Mouse (Mus musculus) limb, embryonic 14.5 days (tissue): Measurements from ENCODE around the gene Prdx2. TPM values are rescaled to one million over a fixed set of nuclear protein-coding genes. Genes with fewer than 3 reads are reported as not detected.

ENCODE experiments used
- ATAC-seq: fragments of 200-750 bp; cut with Nextera tagmentation; 2 replicates; pipeline ENCODE4 v1.8.0; 2017; ENCODE audit warnings: low read depth, moderate number of reproducible peaks, moderate TSS enrichment; ENCODE audit not compliant: low FRiP score
- DNase-seq: peaks from one replicate; pipeline ENCODE4 v3.0.0-alpha.2; 2015; ENCODE audit warnings: low spot score
- H3K27ac ChIP-seq: fragments of 300-500 bp; sonication (generic); replicated peaks from 2 replicates; pipeline ENCODE4 v1.5.1; 2014; ENCODE audit warnings: low read depth, mild to moderate bottlenecking, low read length, moderate library complexity, mixed read lengths
- H3K27me3 ChIP-seq: fragments of 300-500 bp; sonication (generic); 2 replicates; pipeline ENCODE4 v1.6.1; 2014; ENCODE audit warnings: low read length, mixed read lengths; ENCODE audit not compliant: control insufficient read depth, insufficient read depth
- H3K36me3 ChIP-seq: fragments of 300-500 bp; sonication (generic); 2 replicates; pipeline ENCODE4 v1.6.1; 2014; ENCODE audit warnings: mild to moderate bottlenecking, low read length, moderate library complexity, mixed read lengths; ENCODE audit not compliant: control insufficient read depth, insufficient read depth
- H3K4me1 ChIP-seq: fragments of 300-500 bp; sonication (generic); 2 replicates; pipeline ENCODE4 v1.6.1; 2014; ENCODE audit warnings: antibody characterized with exemption, low read length, mixed read lengths; ENCODE audit not compliant: control insufficient read depth, insufficient read depth
- H3K4me2 ChIP-seq: fragments of 300-500 bp; sonication (generic); replicated peaks from 2 replicates; pipeline ENCODE4 v1.6.1; 2014; ENCODE audit warnings: low read depth, mild to moderate bottlenecking, low read length, moderate library complexity; ENCODE audit not compliant: severe bottlenecking
- H3K4me3 ChIP-seq: fragments of 300-500 bp; sonication (generic); replicated peaks from 2 replicates; pipeline ENCODE4 v1.5.1; 2014; ENCODE audit warnings: low read length
- H3K9ac ChIP-seq: fragments of 300-500 bp; sonication (generic); 2 replicates; pipeline ENCODE4 v1.6.1; 2014; ENCODE audit warnings: mild to moderate bottlenecking, low read depth, low read length, moderate library complexity; ENCODE audit not compliant: severe bottlenecking
- H3K9me3 ChIP-seq: fragments of 300-500 bp; sonication (generic); 2 replicates; pipeline ENCODE4 v1.6.1; 2016; ENCODE audit warnings: low read length; ENCODE audit not compliant: control insufficient read depth
- POLR2A ChIP-seq: fragments of 200-500 bp; IDR thresholded peaks from 2 replicates; pipeline ENCODE4 v1.8.0; 2012; ENCODE audit warnings: inconsistent platforms, mild to moderate bottlenecking, moderate library complexity, borderline replicate concordance; ENCODE audit not compliant: insufficient read depth, insufficient read length; ENCODE audit errors: extremely low read depth
- WGBS: fragments of 180-500 bp; shearing (Covaris S2); extraction: QIAGEN DNeasy Blood & Tissue Kit; methylation state at CpG from one replicate; pipeline ENCODE4 v1.1.7; 2014; 5-methylcytosine and 5-hydroxymethylcytosine counted together
- polyA plus RNA-seq, 2 experiments: library from polyadenylated mRNA; depleted of rRNA in 1 of 2; stranded (reverse) in 1 of 2; unstranded in 1 of 2; fragments of >200 nt; fragmentation: Nextera tagmentation in 1 of 2; extraction: Ambion mirVana in 1 of 2; gene quantifications; 2 replicates each; pipeline versions ENCODE4 v1.2.1 to v1.2.3; 2012 to 2014

Prdx2 gene
- polyA plus RNA-seq, 2 experiments, result 405 to 839 TPM

GRCm38 (mm10) chr8:84945633-84946527 lies 23.5 kb upstream of the Prdx2 start:
- Histone ChIP-seq H3K4me2 (peak overlapping the region; percentile 69), H3K36me3 (no peaks in the 10 kb centered on the region), H3K4me1 (peaks cover 6% of the 10 kb centered on the region; the same call in 1 of the 2 replicates), H3K27ac (no peak overlapping the region), H3K27me3 (peaks cover 51% of the 10 kb centered on the region), H3K9ac (0 out of 2 replicates have a peak overlapping the region, but pooled peaks have one; percentile 21), H3K9me3 (no peaks in the 10 kb centered on the region), H3K4me3 (peak overlapping the region; percentile 38)
- WGBS, result under 1% methylated on average over 38 of the region's 67 CpGs
- DNase-seq, result no peak
- no peak for TF ChIP-seq POLR2A
- ATAC-seq, result no peak

DNA sequence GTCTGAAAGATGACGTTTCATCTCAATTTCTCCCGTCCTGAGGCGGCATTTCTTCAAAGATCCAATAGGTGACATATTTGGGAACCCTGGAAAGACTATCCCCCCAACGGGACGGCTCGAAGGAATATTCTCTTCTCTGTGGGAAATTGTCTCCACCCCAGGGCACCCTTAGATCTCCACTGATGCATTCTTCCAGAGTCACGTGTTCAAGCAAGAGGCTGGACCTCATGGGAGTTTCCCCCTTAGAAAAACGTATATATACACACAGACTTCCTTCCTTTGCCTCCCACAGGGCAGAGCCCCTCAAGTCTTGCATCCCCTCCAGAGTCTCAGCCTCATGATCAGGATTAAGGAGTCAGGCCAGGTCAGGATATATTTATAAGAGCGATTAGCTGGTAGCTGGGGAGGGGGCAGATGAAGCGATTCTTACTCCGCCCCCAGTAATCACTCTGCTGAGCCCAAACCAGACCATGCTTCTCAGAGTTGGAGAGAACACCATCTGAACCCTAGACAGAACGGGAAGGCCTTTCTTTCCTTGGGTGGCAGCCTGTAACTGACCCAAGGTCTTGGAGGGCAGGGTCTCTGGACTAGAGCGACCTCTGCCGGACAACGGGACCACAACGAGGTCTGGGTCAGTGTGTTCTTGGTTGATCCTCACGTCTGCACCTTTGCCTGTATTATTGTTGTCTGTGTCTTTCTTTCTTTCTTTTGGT lies 22.7 kb upstream of the Prdx2 start, which contains the start of gene Rtbdn:
Gene Rtbdn (plus strand): TSS at position 464 of the 713 bp plus-strand sequence.
- H3K4me2 ChIP-seq, result peak within 1 kb of the TSS; percentile 69
- peak within 1 kb of the TSS; percentile 38 for H3K4me3 ChIP-seq
- H3K4me1 ChIP-seq, result peaks cover 6% of the 10 kb centered on the region; the same call in 1 of the 2 replicates
- no peak within 1 kb of the TSS for H3K27ac ChIP-seq
- no peaks in the 10 kb centered on the region for H3K9me3 ChIP-seq
- H3K36me3 ChIP-seq, result no peaks in the 10 kb centered on the region
- no peak for ATAC-seq
- H3K9ac ChIP-seq, result 0 out of 2 replicates have a peak within 1 kb of the TSS, but pooled peaks have one; percentile 21
- no peak for TF ChIP-seq POLR2A
- peaks cover 51% of the 10 kb centered on the region for H3K27me3 ChIP-seq
- no peak for DNase-seq
- 8% methylated on average over 17 of the region's 17 CpGs for WGBS

- H3K27me3 ChIP-seq, result peaks cover 51% of the 10 kb centered on the region
- no peak for ATAC-seq
- H3K4me1 ChIP-seq, result peaks cover 6% of the 10 kb centered on the region; the same call in 1 of the 2 replicates
- WGBS, result 17% methylated on average over 9 of the region's 9 CpGs
- no peak overlapping the region for H3K27ac ChIP-seq
- peak; percentile 43 for DNase-seq
- no peak overlapping the region for H3K4me2 ChIP-seq
- H3K4me3 ChIP-seq, result no peak overlapping the region
- no peaks in the 10 kb centered on the region for H3K36me3 ChIP-seq
- no peaks in the 10 kb centered on the region for H3K9me3 ChIP-seq
- TF ChIP-seq POLR2A, result no peak
- no peak overlapping the region for H3K9ac ChIP-seq
Observed at GRCm38 (mm10) chr8:84947241-84947545, 22.2 kb upstream of the Prdx2 start.

GRCm38 (mm10) chr8:84949753-84950152 lies 19.6 kb upstream of the Prdx2 start:
- H3K27ac ChIP-seq, result no peak overlapping the region
- 18% methylated on average over 12 of the region's 12 CpGs for WGBS
- no peak overlapping the region for H3K4me2 ChIP-seq
- H3K9me3 ChIP-seq, result no peaks in the 10 kb centered on the region
- H3K4me3 ChIP-seq, result no peak overlapping the region
- H3K36me3 ChIP-seq, result no peaks in the 10 kb centered on the region
- DNase-seq (no peak), ATAC-seq (no peak)
- no peak for TF ChIP-seq POLR2A
- H3K27me3 ChIP-seq, result peaks cover 37% of the 10 kb centered on the region
- peaks cover 6% of the 10 kb centered on the region; the same call in 1 of the 2 replicates for H3K4me1 ChIP-seq
- no peak overlapping the region for H3K9ac ChIP-seq

DNA sequence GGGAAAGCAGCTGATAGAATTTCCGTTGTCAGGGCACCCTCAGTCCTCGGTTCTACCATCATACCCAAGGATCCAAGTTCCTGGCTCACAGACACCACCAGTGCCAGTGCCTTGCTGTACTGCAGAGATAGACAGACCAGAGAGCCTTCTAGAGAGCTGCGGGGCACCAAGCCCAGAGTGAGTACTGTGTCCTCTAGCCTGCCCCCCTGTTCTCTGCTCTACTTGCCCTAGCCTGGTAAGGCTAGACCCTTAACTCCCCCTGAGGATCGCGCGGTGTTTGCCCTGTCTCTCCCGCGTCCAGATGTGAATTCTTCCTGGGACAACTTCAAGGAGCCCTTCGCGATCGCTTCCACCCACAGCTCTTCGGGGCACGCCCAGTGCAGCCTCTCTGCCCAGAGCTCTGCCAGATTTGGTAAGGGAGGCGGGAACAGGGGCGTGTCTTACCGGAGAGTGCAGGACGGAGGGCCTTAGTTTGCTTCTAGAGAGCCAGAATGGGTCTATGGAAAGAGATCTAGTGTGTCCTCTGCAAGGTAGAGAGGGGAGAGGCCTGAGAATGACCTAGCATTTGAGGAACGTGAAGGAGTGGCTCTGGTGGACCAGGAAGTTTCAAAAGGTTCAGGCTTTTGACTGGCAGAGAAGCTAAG lies 16.7 kb upstream of the Prdx2 start:
- H3K27ac ChIP-seq, result no peak overlapping the region
- no peaks in the 10 kb centered on the region for H3K4me1 ChIP-seq
- no peak for TF ChIP-seq POLR2A
- ATAC-seq, result no peak
- H3K4me3 ChIP-seq, result no peak overlapping the region
- H3K9ac ChIP-seq, result no peak overlapping the region
- DNase-seq, result no peak
- 10% methylated on average over 18 of the region's 18 CpGs for WGBS
- H3K9me3 ChIP-seq, result no peaks in the 10 kb centered on the region
- H3K4me2 ChIP-seq, result no peak overlapping the region
- peaks cover 13% of the 10 kb centered on the region; the same call in 1 of the 2 replicates for H3K27me3 ChIP-seq
- peaks cover 3% of the 10 kb centered on the region; the same call in 1 of the 2 replicates for H3K36me3 ChIP-seq
